Mouse (Mus musculus) ovary, adult 18-20 months (tissue): ENCODE measurements around the gene Akr1c13.
"Not testable (repeated sequence)": the region's sequence is repeated elsewhere in the genome, so short reads cannot be mapped to it uniquely, and the experiment has no call there.

ENCODE experiments used
- DNase-seq: peaks from one replicate; pipeline ENCODE4 v3.0.0; 2022; ENCODE audit warnings: low spot score, mixed read lengths

The Akr1c13 gene

GRCm38 (mm10) chr13:4190904-4191303, at the start of gene Akr1c13:
Gene Akr1c13, plus strand, starts transcription at chr13:4191150.
- no peak for DNase-seq

- no peak for DNase-seq
These were observed 46.7 kb upstream of the Akr1c13 start for GRCm38 (mm10) chr13:4144261-4144660.

DNA sequence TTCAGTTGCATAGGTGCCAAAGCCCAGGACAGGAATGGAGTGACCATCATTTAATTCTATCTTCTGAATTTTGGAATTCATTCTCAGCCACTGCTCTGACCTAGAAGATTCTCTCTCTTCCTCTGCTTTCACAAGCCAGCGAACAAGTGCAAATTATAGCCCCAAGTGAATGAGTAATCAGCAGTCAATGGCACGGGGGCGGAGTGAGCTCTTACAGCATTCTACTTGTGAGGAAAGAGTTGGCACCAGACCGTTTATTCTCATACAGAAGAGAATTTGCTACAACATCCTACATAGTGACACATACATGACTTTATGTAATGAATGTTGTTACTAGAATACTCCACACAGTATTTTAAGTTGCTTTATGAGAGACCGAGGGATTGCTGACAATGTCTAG, 40.4 kb upstream of the Akr1c13 start, which contains the start of gene Akr1c18:
Gene Akr1c18, minus strand, starts transcription at position 137 of the 400 bp plus-strand sequence.
- DNase-seq = no peak

DNA sequence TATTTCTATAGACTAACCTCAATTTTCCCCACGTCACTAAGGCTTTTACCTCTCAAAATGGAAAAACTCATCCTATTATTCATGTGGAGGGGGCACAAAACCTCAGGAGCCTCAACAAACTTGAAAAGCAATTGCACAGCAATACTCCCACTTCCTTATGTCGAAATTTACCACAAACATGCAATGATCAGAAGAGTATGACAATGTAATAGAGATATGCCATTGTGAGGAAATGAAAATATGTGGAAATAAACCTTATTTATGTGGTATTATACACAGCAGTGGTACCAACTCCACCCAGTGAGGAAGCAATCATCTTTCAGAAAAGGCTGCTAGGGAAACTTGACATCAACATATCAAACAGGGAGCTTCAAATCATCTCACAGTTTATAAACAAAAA, 38.0 kb upstream of the Akr1c13 start:
- no peak for DNase-seq

DNA sequence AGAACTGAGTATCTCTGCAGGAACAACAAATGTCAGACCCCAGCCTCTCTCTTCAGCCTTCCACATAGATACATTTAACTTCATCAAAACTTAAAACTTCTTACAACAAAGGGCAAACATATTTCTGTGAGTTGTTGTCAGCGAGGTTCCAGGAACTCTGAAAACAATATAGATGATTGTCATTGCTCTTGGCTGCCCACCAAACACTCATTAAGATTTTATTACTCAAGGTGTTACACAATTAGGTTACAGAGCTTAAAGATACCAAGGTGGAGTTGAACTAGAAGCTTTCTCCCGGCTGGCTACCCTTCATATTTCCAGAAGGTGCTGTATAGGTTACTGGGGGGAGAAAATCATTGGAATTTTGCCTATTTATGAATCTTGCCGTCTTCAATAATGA, 37.4 kb upstream of the Akr1c13 start:
- no peak for DNase-seq

- DNase-seq = no peak
These were observed 35.7 kb upstream of the Akr1c13 start for GRCm38 (mm10) chr13:4155286-4155685.

GRCm38 (mm10) chr13:4168006-4168405, 22.9 kb upstream of the Akr1c13 start:
- no peak for DNase-seq

DNA sequence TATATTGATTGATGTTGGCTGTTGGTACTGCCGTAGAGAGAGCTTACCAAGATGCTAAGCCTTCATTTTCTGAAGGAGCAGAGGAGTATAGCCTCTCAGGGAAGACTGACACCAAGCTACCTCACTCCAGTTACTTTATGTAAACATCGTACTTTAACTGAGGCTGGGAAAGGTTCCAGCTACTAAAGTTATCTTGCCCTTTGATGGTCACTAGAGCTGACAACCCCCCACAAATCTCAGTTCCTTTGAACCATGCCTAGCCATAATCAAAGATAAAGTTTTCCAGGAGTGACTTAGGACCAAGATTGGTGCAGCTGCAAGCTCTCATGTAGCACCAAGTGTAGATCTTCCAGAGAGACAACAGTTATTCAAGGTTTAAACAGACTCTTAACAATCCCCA, 18.0 kb upstream of the Akr1c13 start:
- no peak for DNase-seq

DNA sequence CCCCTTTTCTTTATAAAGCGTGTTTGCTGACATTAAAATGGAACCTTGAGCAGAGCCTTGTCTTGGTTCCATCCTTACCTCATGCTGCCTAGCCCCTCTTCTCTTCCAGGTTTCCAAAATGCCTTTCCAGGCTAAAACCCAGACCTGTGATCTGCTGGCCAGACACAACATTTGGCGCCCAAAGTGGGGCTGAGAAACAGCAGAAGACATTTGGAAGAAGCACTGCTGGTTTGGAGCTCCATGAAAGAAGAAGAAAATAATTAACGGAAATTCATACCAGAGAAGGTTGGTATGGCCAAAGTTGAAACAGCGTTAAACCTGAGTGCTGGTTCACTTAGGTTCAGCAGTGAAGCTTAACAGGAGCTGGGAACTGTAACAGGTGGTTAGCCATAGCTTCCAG, 9.6 kb upstream of the Akr1c13 start:
- not testable (repeated sequence) for DNase-seq

DNA sequence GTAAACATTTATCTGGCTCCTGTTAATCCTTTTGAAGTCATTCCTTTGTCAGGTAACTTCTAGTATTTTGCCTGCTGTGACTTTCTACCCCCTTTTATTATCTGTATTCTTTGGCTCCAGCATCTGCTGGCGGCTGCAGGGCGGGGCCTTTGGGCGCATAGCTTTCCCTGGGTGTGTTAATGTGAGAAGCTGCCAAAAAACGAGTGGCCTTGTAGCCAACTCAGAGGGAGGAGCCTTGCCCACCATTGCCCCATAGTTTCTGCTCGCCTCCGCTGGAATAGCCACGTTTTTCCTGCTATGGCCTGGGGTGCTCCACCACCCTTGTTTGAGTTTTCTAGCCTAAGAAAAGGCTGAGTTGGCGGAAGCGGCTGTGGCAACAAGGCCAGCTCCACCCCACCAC, 7.8 kb upstream of the Akr1c13 start:
- DNase-seq = no peak

GRCm38 (mm10) chr13:4186641-4187411, 4.1 kb upstream of the Akr1c13 start:
- DNase-seq = not testable (repeated sequence)

- no peak for DNase-seq
These were observed 2.8 kb upstream of the Akr1c13 start for GRCm38 (mm10) chr13:4188174-4188573.

DNA sequence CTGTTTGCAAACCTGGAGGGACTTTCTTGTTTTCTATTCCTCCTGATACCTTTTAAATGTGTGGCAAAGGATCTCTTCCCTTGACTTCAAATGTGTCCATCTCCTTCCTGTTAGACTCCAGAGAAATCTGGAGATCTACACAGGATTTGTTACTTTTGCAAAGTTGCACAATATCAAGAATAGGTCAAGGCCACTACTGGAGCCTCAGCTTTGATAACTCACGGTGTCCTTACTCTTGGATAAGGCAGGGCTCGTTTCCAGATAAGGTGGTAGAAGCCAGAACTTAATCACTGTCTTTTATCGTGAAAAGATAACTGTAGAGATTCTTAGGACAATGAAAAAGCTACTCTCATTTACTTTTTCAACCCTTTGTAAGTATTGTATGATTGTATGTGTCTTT, 1.6 kb downstream of the Akr1c13 start:
- no peak for DNase-seq

GRCm38 (mm10) chr13:4206147-4206903, 15.4 kb downstream of the Akr1c13 start:
- no peak for DNase-seq

GRCm38 (mm10) chr13:4211560-4212299, 20.8 kb downstream of the Akr1c13 start:
- DNase-seq = no peak

DNA sequence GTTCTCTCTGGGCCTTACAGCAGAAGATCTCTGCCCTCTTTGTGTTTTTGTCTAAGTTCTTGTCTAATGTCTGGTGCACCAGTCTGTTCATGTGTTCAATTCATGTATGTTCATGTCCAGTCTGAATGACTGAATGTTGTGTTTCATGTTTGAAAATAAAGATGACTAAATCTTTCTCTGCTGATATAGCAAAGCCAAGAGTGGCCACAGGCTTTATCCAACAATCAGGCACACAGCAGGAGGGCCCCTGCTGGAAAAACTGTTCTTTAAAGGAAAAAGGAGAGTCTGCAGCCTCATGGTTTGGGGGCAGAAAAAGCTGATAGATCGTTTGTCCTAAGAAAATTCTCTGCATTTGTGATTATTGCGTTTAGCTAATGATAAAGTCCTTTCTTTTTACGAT, 21.4 kb downstream of the Akr1c13 start:
- DNase-seq = no peak

DNA sequence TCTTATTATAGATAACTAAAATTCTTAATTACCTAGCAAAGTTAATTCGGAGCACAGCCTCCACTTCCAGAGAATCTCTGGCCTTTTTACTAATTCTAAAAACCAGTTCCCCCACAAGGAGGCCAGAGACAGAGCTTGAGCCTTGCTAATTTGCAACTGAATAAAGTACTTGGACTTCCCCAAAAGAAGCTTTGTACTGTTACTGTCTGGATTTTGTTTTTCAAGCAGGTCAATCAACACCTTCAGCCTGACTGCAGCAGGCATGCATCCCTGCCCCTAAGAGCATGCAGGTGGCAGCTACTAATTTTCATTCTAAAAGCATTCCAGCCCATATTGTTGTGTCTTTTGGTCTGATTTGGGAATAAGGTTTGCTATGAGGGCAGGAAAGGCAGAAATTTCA, 24.5 kb downstream of the Akr1c13 start:
- not testable (repeated sequence) for DNase-seq

DNA sequence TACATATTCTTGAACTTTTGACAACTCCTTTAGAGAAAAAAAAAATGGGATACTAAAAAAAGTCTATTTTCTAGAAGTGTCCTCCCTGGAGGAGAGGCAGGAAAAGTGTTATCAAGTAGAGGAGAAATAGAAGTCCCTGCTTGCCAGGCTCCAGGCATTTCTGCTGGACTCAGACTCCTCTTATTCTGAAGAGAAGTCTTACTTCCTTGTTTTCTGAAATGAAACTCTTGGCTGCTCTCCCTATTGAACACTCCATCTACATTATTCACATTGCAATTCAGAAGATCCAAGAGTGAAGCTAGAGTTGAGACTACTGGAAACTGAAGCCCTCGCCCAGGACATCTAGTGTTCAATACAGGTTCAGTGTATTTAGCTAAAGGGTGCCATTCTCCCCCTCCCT, 37.5 kb downstream of the Akr1c13 start, which contains the start of gene Akr1c19:
Gene Akr1c19, plus strand, starts transcription at position 260 of the 400 bp plus-strand sequence.
- DNase-seq = no peak

- DNase-seq = no peak
These were observed 40.1 kb downstream of the Akr1c13 start for GRCm38 (mm10) chr13:4230841-4231623.

DNA sequence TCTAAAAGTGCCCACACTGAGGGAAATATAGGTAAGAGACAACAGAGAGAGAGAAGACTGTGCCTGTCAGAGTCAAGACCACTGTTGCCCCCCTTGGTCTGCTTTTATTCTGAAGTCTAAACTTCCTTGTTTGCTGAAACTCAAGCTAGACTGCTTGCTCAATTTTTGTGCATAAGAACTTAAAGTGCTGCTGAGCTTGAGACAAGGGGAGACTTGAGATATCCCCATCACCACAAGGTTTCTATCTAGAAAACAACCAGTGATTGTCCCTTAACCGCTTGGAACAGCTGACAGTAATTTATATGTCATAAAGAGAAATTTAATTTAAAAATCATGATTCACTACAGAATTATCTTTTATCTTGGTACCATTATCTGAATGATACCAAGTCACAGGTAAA, 42.2 kb downstream of the Akr1c13 start:
- no peak for DNase-seq

DNA sequence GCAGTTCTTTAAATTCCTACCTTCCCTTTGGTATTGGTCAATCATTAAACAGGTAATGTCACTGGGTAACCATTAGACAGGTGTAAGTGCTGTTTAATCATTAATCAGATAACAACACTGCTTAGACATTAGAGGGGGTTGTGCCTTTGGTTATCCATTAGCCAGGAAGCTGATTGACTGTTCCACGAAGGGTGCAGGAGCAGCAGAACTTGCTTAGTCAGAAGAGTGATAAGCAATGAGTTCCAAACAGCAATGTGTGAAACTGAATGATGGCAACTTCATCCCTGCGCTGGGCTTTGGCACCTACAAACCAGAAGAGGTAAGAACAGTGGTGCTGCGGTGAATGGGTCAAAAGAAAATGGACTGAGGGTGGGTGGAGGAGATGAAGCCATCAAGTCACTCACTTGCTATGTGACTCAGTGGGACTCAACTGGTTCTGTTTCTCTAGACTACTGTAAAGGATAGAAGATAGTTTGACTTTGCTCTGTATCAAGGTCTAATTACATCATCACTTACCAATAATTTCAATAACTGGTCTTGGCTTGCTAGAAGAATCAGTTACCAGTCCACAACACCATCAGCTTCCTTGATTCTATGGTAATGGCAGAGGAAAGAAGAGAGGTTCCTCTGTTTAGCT, 42.7 kb downstream of the Akr1c13 start:
- DNase-seq = no peak
